Mouse (Mus musculus) forebrain, embryonic 13.5 days (tissue): Measurements from ENCODE around the gene Gabrg2. TPM values are rescaled to one million over a fixed set of nuclear protein-coding genes. Genes with fewer than 3 reads are reported as not detected.

Experiments
- ATAC-seq: fragments of 200-750 bp; cut with Nextera tagmentation; 2 replicates; pipeline ENCODE4 v1.8.0; 2017
- H3K27ac ChIP-seq: fragments of 300-500 bp; sonication (generic); 2 replicates; pipeline ENCODE4 v1.5.1; 2015; ENCODE audit warnings: inconsistent platforms, mild to moderate bottlenecking, moderate library complexity
- H3K27me3 ChIP-seq: fragments of 300-500 bp; sonication (generic); 2 replicates; pipeline ENCODE4 v1.6.1; 2015; ENCODE audit warnings: mild to moderate bottlenecking, inconsistent platforms
- H3K36me3 ChIP-seq: fragments of 300-500 bp; sonication (generic); 2 replicates; pipeline ENCODE4 v1.6.1; 2015; ENCODE audit warnings: mild to moderate bottlenecking, inconsistent platforms; ENCODE audit not compliant: poor library complexity, severe bottlenecking
- H3K4me1 ChIP-seq: fragments of 300-500 bp; sonication (generic); 2 replicates; pipeline ENCODE4 v1.6.1; 2015; ENCODE audit warnings: inconsistent platforms
- H3K4me2 ChIP-seq: fragments of 300-500 bp; sonication (generic); 2 replicates; pipeline ENCODE4 v1.6.1; 2015; ENCODE audit warnings: inconsistent platforms, mild to moderate bottlenecking, moderate library complexity
- H3K4me3 ChIP-seq: fragments of 300-500 bp; sonication (generic); 2 replicates; pipeline ENCODE4 v1.5.1; 2015; ENCODE audit warnings: mild to moderate bottlenecking, inconsistent platforms
- H3K9ac ChIP-seq: fragments of 300-500 bp; sonication (generic); 2 replicates; pipeline ENCODE4 v1.6.1; 2015; ENCODE audit warnings: mild to moderate bottlenecking, inconsistent platforms
- H3K9me3 ChIP-seq: fragments of 300-500 bp; sonication (generic); replicated peaks from 2 replicates; pipeline ENCODE4 v1.6.1; 2016; ENCODE audit warnings: inconsistent platforms
- WGBS: fragments of 180-500 bp; shearing (Covaris S2); methylation state at CpG from one replicate; pipeline ENCODE4 v1.1.7; 2015; 5-methylcytosine and 5-hydroxymethylcytosine counted together
- polyA plus RNA-seq: library from polyadenylated mRNA; unstranded; fragments of >200 nt; fragmentation: Nextera tagmentation; extraction: Ambion mirVana; gene quantifications from 2 replicates; pipeline ENCODE4 v1.2.1, GENCODE M21; 2015

Gabrg2 gene
- polyA plus RNA-seq, 1 experiment from 2014 or later = 39.4 TPM

DNA sequence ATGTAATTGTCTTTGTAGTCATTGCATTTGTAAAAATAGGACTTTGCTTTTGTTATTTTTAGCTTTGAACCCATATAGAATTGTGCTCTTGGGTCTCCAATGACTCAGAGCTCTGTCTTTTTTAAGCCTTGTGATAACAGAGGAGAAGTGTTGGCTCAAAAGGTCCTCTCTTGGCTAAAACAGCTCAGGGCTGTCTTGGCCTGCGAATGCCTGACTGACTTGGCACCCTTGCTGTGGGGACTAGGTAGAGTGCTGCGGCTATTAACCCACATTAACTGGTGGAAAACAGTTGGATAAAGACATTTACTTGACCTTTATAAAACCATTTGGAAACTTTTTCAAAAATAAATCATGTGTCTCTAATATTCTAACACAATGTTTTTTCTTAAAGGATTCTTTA, 97.0 kb downstream of the Gabrg2 start:
- WGBS = 83% methylated on average over 2 of the region's 2 CpGs

More for the DNA sequence above, 97.0 kb downstream of the Gabrg2 start:
- Histone ChIP-seq H3K36me3 (no peaks in the 10 kb centered on the region), H3K27ac (no peak overlapping the region), H3K27me3 (no peaks in the 10 kb centered on the region), H3K4me2 (no peak overlapping the region), H3K4me1 (no peaks in the 10 kb centered on the region), H3K9ac (no peak overlapping the region), H3K4me3 (no peak overlapping the region), H3K9me3 (no peaks in the 10 kb centered on the region)
- no peak for ATAC-seq

Other genes starting within 250 kb of the Gabrg2 start
- gene Gabra1, start 182.1 kb upstream of the Gabrg2 start, polyA plus RNA-seq = 2.7 and 6.3 TPM in 2 replicates